Mouse (Mus musculus): ENCODE results near the gene H2-Ke6. TPM values are rescaled to one million over a fixed set of nuclear protein-coding genes. Genes with fewer than 3 reads are reported as not detected.
"Not testable (repeated sequence)": the region's sequence is repeated elsewhere in the genome, so short reads cannot be mapped to it uniquely, and the experiment has no call there.

The H2-Ke6 gene
- polyA plus RNA-seq, 1 experiment, result 24.5 TPM

GRCm38 (mm10) chr17:34006570-34006969, 21.3 kb downstream of the H2-Ke6 start:
- TF ChIP-seq CTCF (IDR thresholded peaks at IDR 0.05; ENCODE audit: control insufficient read depth, insufficient read depth, insufficient replicate concordance, low read depth, low read length) (no peak), POLR2A (IDR thresholded peaks at IDR 0.05; ENCODE audit: control insufficient read depth, low read depth, low read length) (no peak)
- Histone ChIP-seq H3K27me3 (ENCODE audit: control insufficient read depth, insufficient read depth, low read length) (no peaks in the 10 kb centered on the region), H3K27ac (ENCODE audit: control insufficient read depth, insufficient read depth, low read depth, low read length) (no peak overlapping the region), H3K4me3 (ENCODE audit: control insufficient read depth, low read depth, low read length) (no peak overlapping the region), H3K4me1 (ENCODE audit: control insufficient read depth, insufficient read depth, low read length) (no peaks in the 10 kb centered on the region), H3K36me3 (ENCODE audit: control insufficient read depth, insufficient read depth, low read length) (no peaks in the 10 kb centered on the region)

DNA sequence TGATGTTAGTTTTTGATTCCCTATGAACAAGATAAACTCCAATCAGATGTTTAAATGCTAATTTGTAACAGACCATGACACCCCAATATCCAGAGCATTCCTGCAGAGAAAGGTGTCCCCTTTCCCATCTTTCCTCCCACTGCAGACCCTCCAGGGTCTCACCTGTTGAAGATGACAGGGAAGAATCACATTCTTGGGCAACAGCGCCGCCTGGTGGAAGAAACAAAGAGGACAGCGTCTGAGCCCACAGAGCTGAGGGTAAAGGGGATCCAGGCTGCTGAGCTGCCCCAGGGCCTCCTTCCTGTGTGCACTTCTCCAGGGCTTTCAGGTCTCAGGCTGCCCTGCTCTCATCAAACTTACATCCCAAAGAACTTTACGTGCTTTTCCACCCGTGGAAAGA, 24.4 kb downstream of the H2-Ke6 start:
- Histone ChIP-seq H3K27me3 (ENCODE audit: control insufficient read depth, insufficient read depth, low read length) (no peaks in the 10 kb centered on the region), H3K4me3 (ENCODE audit: control insufficient read depth, low read depth, low read length) (no peak overlapping the region), H3K27ac (ENCODE audit: control insufficient read depth, insufficient read depth, low read depth, low read length) (no peak overlapping the region), H3K36me3 (ENCODE audit: control insufficient read depth, insufficient read depth, low read length) (no peaks in the 10 kb centered on the region), H3K4me1 (ENCODE audit: control insufficient read depth, insufficient read depth, low read length) (peaks cover 9% of the 10 kb centered on the region)
- TF ChIP-seq POLR2A (IDR thresholded peaks at IDR 0.05; ENCODE audit: control insufficient read depth, low read depth, low read length), result no peak
- TF ChIP-seq CTCF (IDR thresholded peaks at IDR 0.05; ENCODE audit: control insufficient read depth, insufficient read depth, insufficient replicate concordance, low read depth, low read length), result peak; percentile 79; the same call in 1 of the 2 replicates

DNA sequence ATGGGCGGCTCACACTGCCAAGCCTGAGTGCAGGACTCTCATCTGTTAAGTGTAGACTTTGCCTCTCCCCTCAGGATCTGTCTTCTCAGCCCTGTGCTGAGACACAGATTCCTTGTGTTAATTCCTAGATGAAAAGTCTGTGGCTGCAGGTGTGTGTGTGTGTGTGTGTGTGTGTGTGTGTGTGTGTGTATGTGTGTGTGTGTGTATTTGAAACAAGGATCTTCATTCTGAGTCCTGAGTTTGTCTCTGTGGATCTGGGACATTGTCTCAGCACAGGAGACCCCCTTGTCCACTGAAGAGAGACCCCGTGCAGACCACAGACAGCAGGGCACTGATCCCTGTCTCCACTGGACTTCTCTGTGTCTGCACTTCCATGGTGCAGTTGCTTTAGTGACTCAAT, 27.1 kb downstream of the H2-Ke6 start:
- not testable (repeated sequence) for H3K4me3 ChIP-seq (ENCODE audit: control insufficient read depth, low read depth, low read length); H3K36me3 ChIP-seq (ENCODE audit: control insufficient read depth, insufficient read depth, low read length); H3K27me3 ChIP-seq (ENCODE audit: control insufficient read depth, insufficient read depth, low read length); H3K27ac ChIP-seq (ENCODE audit: control insufficient read depth, insufficient read depth, low read depth, low read length); H3K4me1 ChIP-seq (ENCODE audit: control insufficient read depth, insufficient read depth, low read length)

DNA sequence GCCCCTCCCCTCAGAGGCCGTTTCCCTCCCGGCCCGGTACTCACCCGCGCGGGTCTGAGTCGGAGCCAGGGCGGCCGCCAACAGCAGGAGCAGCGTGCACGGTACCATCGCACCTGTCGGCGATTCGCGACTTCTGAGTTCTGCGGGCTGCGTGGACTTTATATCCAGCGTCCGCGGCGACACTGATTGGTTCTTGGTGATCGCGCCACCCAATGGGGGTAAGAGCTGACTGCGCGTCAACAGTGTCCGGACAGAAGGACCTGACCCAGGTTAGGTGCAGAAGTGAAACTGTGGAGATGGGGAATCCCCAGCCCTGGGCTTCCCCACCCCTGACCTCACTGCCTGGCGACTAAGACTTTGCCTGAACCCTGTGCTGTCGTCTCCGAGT, 27.7 kb downstream of the H2-Ke6 start, which contains the start of gene H2-K1:
Gene H2-K1 (minus strand): TSS at position 198 of the 388 bp plus-strand sequence.
- peak within 1 kb of the TSS; percentile 85 for H3K4me3 ChIP-seq (ENCODE audit: control insufficient read depth, low read depth, low read length)
- H3K27me3 ChIP-seq (ENCODE audit: control insufficient read depth, insufficient read depth, low read length), result no peaks in the 10 kb centered on the region
- 0 out of 2 replicates have a peak within 1 kb of the TSS, but pooled peaks have one; percentile 25 for H3K27ac ChIP-seq (ENCODE audit: control insufficient read depth, insufficient read depth, low read depth, low read length)
- H3K4me1 ChIP-seq (ENCODE audit: control insufficient read depth, insufficient read depth, low read length), result peaks cover 9% of the 10 kb centered on the region
- TF ChIP-seq CTCF (IDR thresholded peaks at IDR 0.05; ENCODE audit: control insufficient read depth, insufficient read depth, insufficient replicate concordance, low read depth, low read length) (no peak), POLR2A (IDR thresholded peaks at IDR 0.05; ENCODE audit: control insufficient read depth, low read depth, low read length) (peak; percentile 93)
- no peaks in the 10 kb centered on the region for H3K36me3 ChIP-seq (ENCODE audit: control insufficient read depth, insufficient read depth, low read length)

DNA sequence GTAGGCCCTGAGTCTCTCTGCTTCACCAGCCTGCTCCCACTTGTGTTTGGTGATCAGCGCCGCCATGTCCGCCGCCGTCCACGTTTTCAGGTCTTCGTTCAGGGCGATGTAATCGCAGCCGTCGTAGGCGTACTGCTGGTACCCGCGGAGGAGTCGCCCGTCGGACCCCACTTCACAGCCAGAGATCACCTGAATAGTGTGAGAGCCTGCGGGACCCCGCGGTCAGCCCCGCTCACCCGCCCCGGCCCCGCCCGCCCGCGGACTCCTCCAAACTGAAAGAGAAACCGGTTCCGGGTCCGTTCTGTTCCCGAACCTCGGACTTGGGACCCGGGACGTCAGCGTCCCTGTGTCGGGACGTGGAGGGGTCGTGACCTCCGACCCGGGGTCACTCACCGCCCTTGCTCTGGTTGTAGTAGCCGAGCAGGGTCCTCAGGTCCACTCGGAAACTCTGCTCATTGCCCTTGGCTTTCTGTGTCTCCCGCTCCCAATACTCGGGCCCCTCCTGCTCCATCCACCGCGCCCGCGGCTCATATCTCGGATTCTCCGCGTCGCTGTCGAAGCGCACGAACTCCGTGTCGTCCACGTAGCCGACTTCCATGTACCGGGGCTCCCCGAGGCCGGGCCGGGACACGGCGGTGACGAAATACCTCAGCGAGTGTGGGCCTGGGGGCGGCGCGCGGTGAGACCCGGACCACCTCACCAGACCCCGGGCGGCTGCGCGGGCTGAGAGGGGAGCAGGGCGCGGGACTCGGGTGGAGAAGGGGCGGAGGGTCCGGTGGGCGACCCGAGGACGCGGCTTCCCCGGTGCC, 28.3 kb downstream of the H2-Ke6 start:
- H3K27ac ChIP-seq (ENCODE audit: control insufficient read depth, insufficient read depth, low read depth, low read length), result 0 out of 2 replicates have a peak overlapping the region, but pooled peaks have one; percentile 25
- no peak for TF ChIP-seq POLR2A (IDR thresholded peaks at IDR 0.05; ENCODE audit: control insufficient read depth, low read depth, low read length)
- no peak for TF ChIP-seq CTCF (IDR thresholded peaks at IDR 0.05; ENCODE audit: control insufficient read depth, insufficient read depth, insufficient replicate concordance, low read depth, low read length)

DNA sequence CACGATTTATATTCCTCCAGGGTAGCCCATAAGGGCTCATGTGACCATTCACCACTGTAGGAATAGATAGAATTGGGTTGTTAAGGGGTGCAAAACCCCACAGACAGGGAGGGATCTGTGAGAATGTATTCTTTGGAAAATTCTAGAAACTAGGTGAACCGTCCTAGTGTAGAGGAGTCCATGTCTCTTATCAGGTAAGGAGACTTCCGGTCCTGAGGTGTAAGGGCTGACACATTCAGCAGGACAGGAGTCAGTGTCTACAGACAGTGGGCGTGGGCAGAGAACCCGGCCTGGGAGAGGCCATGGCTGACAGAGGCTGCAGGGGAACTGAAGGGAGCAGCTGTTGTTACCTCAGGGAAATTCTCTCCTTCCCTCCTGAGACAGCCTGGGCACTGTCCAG, 29.2 kb downstream of the H2-Ke6 start:
- H3K27me3 ChIP-seq (ENCODE audit: control insufficient read depth, insufficient read depth, low read length); H3K4me3 ChIP-seq (ENCODE audit: control insufficient read depth, low read depth, low read length); H3K4me1 ChIP-seq (ENCODE audit: control insufficient read depth, insufficient read depth, low read length); H3K27ac ChIP-seq (ENCODE audit: control insufficient read depth, insufficient read depth, low read depth, low read length); H3K36me3 ChIP-seq (ENCODE audit: control insufficient read depth, insufficient read depth, low read length): not testable (repeated sequence)

More for the DNA sequence above, 28.3 kb downstream of the H2-Ke6 start:
- Histone ChIP-seq H3K4me3 (ENCODE audit: control insufficient read depth, low read depth, low read length) (peak overlapping the region; percentile 85), H3K36me3 (ENCODE audit: control insufficient read depth, insufficient read depth, low read length) (no peaks in the 10 kb centered on the region), H3K4me1 (ENCODE audit: control insufficient read depth, insufficient read depth, low read length) (peaks cover 9% of the 10 kb centered on the region), H3K27me3 (ENCODE audit: control insufficient read depth, insufficient read depth, low read length) (no peaks in the 10 kb centered on the region)

DNA sequence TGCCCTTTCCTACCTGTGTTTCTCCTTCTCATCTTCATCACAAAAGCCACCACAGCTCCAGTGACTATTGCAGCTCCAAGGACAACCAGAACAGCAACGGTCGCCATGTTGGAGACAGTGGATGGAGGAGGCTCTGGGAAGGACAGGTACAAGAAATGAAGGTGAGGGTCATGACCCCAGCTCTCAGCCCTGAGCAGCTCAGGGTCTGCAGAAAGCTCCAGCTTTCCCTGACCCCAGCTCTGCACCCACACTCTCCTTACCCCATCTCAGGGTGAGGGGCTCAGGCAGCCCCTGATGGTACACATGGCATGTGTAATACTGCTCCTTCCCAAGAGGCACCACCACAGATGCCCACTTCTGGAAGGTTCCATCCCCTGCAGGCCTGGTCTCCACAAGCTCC, 30.8 kb downstream of the H2-Ke6 start:
- H3K27me3 ChIP-seq (ENCODE audit: control insufficient read depth, insufficient read depth, low read length); H3K36me3 ChIP-seq (ENCODE audit: control insufficient read depth, insufficient read depth, low read length); H3K4me1 ChIP-seq (ENCODE audit: control insufficient read depth, insufficient read depth, low read length); H3K4me3 ChIP-seq (ENCODE audit: control insufficient read depth, low read depth, low read length); H3K27ac ChIP-seq (ENCODE audit: control insufficient read depth, insufficient read depth, low read depth, low read length): not testable (repeated sequence)

DNA sequence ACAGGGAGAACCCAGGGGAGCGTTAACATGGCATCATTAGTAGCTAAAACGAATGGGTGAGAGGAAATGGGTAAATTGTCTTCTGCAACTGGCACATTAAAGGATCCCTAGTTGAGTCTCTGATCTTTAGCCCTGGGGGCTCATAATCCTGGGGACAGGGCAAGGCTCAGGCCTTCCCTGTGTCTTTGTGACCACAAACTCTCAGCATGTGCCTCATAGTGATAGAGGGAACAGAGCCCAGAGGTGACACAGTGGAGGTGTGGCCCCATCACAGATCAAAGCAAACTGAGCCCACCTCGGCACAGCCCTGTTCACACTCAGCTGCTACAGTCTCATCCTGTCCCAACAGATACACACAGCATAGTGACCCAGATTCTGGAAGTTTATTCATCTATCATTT, 32.2 kb downstream of the H2-Ke6 start:
- H3K4me1 ChIP-seq (ENCODE audit: control insufficient read depth, insufficient read depth, low read length), result peaks cover 9% of the 10 kb centered on the region
- no peaks in the 10 kb centered on the region for H3K36me3 ChIP-seq (ENCODE audit: control insufficient read depth, insufficient read depth, low read length)
- H3K27me3 ChIP-seq (ENCODE audit: control insufficient read depth, insufficient read depth, low read length), result no peaks in the 10 kb centered on the region
- H3K27ac ChIP-seq (ENCODE audit: control insufficient read depth, insufficient read depth, low read depth, low read length), result no peak overlapping the region
- H3K4me3 ChIP-seq (ENCODE audit: control insufficient read depth, low read depth, low read length), result no peak overlapping the region
- TF ChIP-seq POLR2A (IDR thresholded peaks at IDR 0.05; ENCODE audit: control insufficient read depth, low read depth, low read length), result no peak
- no peak for TF ChIP-seq CTCF (IDR thresholded peaks at IDR 0.05; ENCODE audit: control insufficient read depth, insufficient read depth, insufficient replicate concordance, low read depth, low read length)

All from testis, adult 2 months (tissue).